Mouse (Mus musculus) forebrain, embryonic 11.5 days (tissue): ENCODE results near the gene Pcnx. TPM values are rescaled to one million over a fixed set of nuclear protein-coding genes. Genes with fewer than 3 reads are reported as not detected.

Experiments
- ATAC-seq: fragments of 200-750 bp; cut with Nextera tagmentation; replicated peaks from 2 replicates; pipeline ENCODE4 v1.8.0; 2017; ENCODE audit warnings: moderate TSS enrichment; ENCODE audit not compliant: low FRiP score
- DNase-seq: peaks from one replicate; pipeline ENCODE4 v3.0.0-alpha.2; 2017; ENCODE audit warnings: low spot score
- H3K27ac ChIP-seq: fragments of 300-500 bp; sonication (generic); 2 replicates; pipeline ENCODE4 v1.5.1; 2014; ENCODE audit warnings: low read depth, low read length
- H3K27me3 ChIP-seq: fragments of 300-500 bp; sonication (generic); 2 replicates; pipeline ENCODE4 v1.6.1; 2014; ENCODE audit warnings: mild to moderate bottlenecking, low read length, mixed read lengths; ENCODE audit not compliant: control insufficient read depth, insufficient read depth
- H3K36me3 ChIP-seq: fragments of 300-500 bp; sonication (generic); 2 replicates; pipeline ENCODE4 v1.6.1; 2014; ENCODE audit warnings: mild to moderate bottlenecking, low read length, moderate library complexity, mixed read lengths; ENCODE audit not compliant: control insufficient read depth, insufficient read depth
- H3K4me1 ChIP-seq: fragments of 300-500 bp; sonication (generic); replicated peaks from 2 replicates; pipeline ENCODE4 v1.6.1; 2014; ENCODE audit warnings: low read length, mixed read lengths; ENCODE audit not compliant: control insufficient read depth, insufficient read depth
- H3K4me2 ChIP-seq: fragments of 300-500 bp; sonication (generic); 2 replicates; pipeline ENCODE4 v1.6.1; 2014; ENCODE audit warnings: low read depth, mild to moderate bottlenecking, low read length, moderate library complexity, mixed read lengths; ENCODE audit not compliant: severe bottlenecking
- H3K4me3 ChIP-seq: fragments of 300-500 bp; sonication (generic); 2 replicates; pipeline ENCODE4 v1.5.1; 2014; ENCODE audit warnings: low read depth, low read length
- H3K9ac ChIP-seq: fragments of 300-500 bp; sonication (generic); 2 replicates; pipeline ENCODE4 v1.6.1; 2014; ENCODE audit warnings: low read length
- H3K9me3 ChIP-seq: fragments of 300-500 bp; sonication (generic); 2 replicates; pipeline ENCODE4 v1.6.1; 2016; ENCODE audit warnings: low read length, mixed read lengths; ENCODE audit not compliant: control insufficient read depth
- WGBS: fragments of 180-500 bp; shearing (Covaris S2); extraction: QIAGEN DNeasy Blood & Tissue Kit; methylation state at CpG from one replicate; pipeline ENCODE4 v1.1.7; 2014; 5-methylcytosine and 5-hydroxymethylcytosine counted together
- polyA plus RNA-seq: library from polyadenylated mRNA; unstranded; fragments of >200 nt; fragmentation: Nextera tagmentation; extraction: Ambion mirVana; gene quantifications from 2 replicates; pipeline ENCODE4 v1.2.1, GENCODE M21; 2014

Gene Pcnx
- polyA plus RNA-seq, 1 experiment from 2014 or later, result 14.6 TPM

DNA sequence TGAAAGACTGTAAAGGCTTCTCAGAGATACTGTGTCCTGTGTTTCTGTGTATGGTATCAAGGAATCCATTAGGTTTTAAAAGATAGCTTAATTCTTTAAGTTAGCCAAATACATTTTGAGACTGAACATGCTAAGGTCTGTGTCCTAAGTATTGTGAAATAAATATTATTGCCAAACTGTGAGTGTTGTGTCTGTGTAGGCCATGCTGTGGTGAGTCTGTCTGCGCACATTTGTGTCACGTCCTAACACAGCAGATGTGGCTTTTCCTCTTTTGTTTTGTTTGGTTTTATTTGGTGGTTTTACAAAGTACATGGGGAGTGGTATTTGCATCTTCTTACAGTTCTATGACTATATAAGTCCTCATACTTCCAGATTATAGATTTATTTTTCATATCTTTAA is 60.8 kb downstream of the Pcnx start:
- no peaks in the 10 kb centered on the region for H3K4me1 ChIP-seq
- H3K9ac ChIP-seq, result no peak overlapping the region
- H3K36me3 ChIP-seq, result no peaks in the 10 kb centered on the region; the same call in 1 of the 2 replicates
- no peak overlapping the region for H3K4me2 ChIP-seq
- no peak overlapping the region for H3K4me3 ChIP-seq
- H3K9me3 ChIP-seq, result no peaks in the 10 kb centered on the region
- 92% methylated on average over 2 of the region's 2 CpGs for WGBS
- H3K27ac ChIP-seq, result no peak overlapping the region
- no peak for ATAC-seq
- DNase-seq, result no peak
- H3K27me3 ChIP-seq, result no peaks in the 10 kb centered on the region

DNA sequence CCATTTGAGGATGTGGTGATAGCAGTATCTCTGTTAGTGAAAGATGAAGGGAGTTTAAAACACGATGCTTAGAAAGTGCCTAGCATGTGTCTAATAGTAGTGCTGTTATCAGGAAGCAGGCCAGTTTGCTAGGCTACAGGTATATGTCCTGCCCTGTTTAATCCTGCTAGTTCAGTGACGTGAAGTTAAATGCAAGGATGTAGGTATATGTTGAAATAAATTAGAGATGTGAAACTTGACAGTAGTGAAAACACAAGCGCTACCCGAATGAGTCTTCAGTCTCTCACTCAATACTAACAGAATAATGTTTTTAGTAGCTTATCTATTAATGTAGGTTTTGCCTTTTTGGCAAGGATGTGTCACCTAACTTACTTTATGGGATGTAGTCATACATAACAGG is 62.0 kb downstream of the Pcnx start:
- H3K9ac ChIP-seq, result no peak overlapping the region
- no peaks in the 10 kb centered on the region for H3K9me3 ChIP-seq
- DNase-seq (no peak), ATAC-seq (no peak)
- H3K4me3 ChIP-seq, result no peak overlapping the region
- H3K27ac ChIP-seq, result no peak overlapping the region
- 96% methylated on average over 4 of the region's 4 CpGs for WGBS
- no peaks in the 10 kb centered on the region for H3K4me1 ChIP-seq
- no peaks in the 10 kb centered on the region for H3K27me3 ChIP-seq
- no peaks in the 10 kb centered on the region; the same call in 1 of the 2 replicates for H3K36me3 ChIP-seq
- H3K4me2 ChIP-seq, result no peak overlapping the region

GRCm38 (mm10) chr12:81922838-81923237 is 63.0 kb downstream of the Pcnx start:
- Histone ChIP-seq H3K9ac (no peak overlapping the region), H3K27ac (no peak overlapping the region), H3K36me3 (no peaks in the 10 kb centered on the region; the same call in 1 of the 2 replicates), H3K4me3 (no peak overlapping the region), H3K27me3 (no peaks in the 10 kb centered on the region), H3K9me3 (no peaks in the 10 kb centered on the region), H3K4me1 (no peaks in the 10 kb centered on the region), H3K4me2 (no peak overlapping the region)
- 82% methylated on average over 3 of the region's 3 CpGs for WGBS
- DNase-seq (no peak), ATAC-seq (no peak)

DNA sequence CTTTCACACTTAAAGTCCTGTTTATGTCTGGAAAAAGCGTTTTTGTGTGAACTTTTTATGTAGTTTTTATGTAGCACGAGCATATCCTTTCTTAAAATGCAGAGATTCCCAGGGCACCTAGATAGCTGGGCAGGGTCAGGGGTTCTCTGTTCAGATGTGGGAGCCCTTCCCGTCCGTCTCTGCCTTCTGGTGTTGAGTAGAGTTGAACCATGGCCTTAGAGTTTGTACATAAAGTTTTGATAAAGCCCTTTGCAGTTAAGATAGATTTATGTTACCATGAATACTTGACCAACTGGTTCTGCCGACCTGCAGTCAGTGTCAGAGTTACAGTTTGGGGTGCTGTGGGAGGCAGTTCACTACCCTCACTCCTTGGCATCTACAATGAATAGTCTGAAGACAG is 67.3 kb downstream of the Pcnx start:
- ATAC-seq, result no peak
- DNase-seq, result no peak
- Histone ChIP-seq H3K4me2 (no peak overlapping the region), H3K9me3 (no peaks in the 10 kb centered on the region), H3K4me1 (no peaks in the 10 kb centered on the region), H3K27me3 (no peaks in the 10 kb centered on the region), H3K4me3 (no peak overlapping the region), H3K27ac (no peak overlapping the region), H3K9ac (no peak overlapping the region), H3K36me3 (no peaks in the 10 kb centered on the region)
- 87% methylated on average over 5 of the region's 5 CpGs for WGBS

DNA sequence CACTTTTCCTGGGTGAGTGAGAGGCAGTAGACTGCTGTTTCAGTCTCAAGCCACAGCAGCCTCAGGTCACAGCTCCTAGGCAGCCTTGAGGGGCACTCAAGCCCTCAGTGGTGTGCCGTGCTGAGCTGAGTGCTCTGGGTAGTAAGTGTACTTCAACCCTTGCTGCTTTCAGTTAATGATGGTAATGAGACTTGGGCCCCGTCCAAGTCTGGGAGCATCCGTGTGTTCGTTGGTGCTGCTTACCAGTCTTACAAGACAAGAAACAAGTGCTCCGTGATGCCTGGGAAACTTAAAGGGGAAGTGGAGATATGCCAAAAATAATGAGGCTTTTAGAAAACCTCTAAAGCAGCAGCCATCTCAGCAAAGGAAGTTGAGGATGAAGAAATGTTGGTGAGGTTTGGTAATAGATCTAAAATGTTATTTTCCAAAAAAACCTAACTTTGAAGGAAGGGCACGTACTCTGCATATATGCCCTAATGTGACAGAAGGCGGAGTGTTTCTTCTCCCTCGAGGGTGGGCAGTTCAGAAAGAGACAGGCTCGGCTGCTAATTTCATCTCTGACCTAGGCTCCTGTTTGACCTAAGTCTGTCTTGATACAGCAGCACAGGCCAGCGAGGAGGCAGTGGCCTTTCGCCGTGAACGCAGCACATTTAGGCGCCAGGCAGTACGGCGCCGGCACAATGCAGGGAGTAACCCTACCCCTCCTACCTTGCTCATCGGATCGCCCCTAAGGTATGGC is 68.0 kb downstream of the Pcnx start:
- 82% methylated on average over 19 of the region's 19 CpGs for WGBS
- no peaks in the 10 kb centered on the region for H3K4me1 ChIP-seq
- no peak overlapping the region for H3K4me3 ChIP-seq
- DNase-seq (no peak), ATAC-seq (no peak)
- H3K36me3 ChIP-seq, result no peaks in the 10 kb centered on the region
- H3K9me3 ChIP-seq, result no peaks in the 10 kb centered on the region
- no peaks in the 10 kb centered on the region for H3K27me3 ChIP-seq
- no peak overlapping the region for H3K4me2 ChIP-seq
- no peak overlapping the region for H3K9ac ChIP-seq
- no peak overlapping the region for H3K27ac ChIP-seq

DNA sequence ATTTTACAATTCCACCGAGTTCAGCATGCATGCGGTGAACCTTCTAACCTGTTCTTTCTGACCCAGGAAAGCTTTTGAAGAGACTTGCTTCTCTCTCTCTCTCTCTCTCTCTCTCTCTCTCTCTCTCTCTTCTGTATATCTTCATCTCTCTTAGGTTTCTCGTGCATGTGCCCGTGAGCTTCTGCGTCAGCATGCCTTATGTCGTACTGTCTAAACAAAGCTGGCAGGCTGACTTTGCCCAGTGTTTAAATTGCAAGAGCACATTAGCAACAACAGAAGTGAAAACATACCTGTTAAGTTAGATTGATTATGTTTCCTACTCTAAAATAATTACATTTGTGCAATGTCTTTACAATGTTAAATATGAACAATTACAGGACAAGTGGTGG is 68.6 kb downstream of the Pcnx start:
- DNase-seq (no peak), ATAC-seq (no peak)
- Histone ChIP-seq H3K4me3 (no peak overlapping the region), H3K4me2 (no peak overlapping the region), H3K36me3 (no peaks in the 10 kb centered on the region), H3K9me3 (no peaks in the 10 kb centered on the region), H3K27ac (no peak overlapping the region), H3K27me3 (no peaks in the 10 kb centered on the region), H3K9ac (no peak overlapping the region), H3K4me1 (no peaks in the 10 kb centered on the region)
- 92% methylated on average over 6 of the region's 6 CpGs for WGBS

DNA sequence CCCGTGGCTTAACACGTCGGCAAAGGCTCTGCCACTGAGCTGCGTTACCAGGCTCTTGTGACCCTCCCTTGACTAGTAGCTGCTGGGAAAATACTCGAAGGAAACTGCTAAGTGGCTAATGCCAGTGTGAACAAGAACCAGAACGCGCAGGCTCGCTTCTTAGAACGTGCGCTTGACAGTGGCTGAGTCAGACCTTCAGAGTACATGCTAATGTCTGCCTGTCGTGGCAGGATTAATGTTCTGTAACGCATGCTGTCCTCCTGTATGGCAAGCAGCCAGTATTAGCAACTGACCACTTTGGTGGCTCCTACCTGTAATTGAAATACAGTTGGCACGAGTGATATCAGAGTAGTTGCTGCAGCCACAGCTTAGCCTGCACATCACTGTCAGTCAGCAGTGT is 72.2 kb downstream of the Pcnx start:
- no peak overlapping the region for H3K9ac ChIP-seq
- ATAC-seq, result no peak
- no peaks in the 10 kb centered on the region for H3K9me3 ChIP-seq
- no peak overlapping the region for H3K27ac ChIP-seq
- no peak overlapping the region for H3K4me3 ChIP-seq
- H3K36me3 ChIP-seq, result no peaks in the 10 kb centered on the region
- no peaks in the 10 kb centered on the region for H3K27me3 ChIP-seq
- 83% methylated on average over 13 of the region's 13 CpGs for WGBS
- no peaks in the 10 kb centered on the region for H3K4me1 ChIP-seq
- DNase-seq, result no peak
- no peak overlapping the region for H3K4me2 ChIP-seq

GRCm38 (mm10) chr12:81933430-81933829 is 73.6 kb downstream of the Pcnx start:
- 97% methylated on average over 5 of the region's 5 CpGs for WGBS
- H3K27me3 ChIP-seq, result no peaks in the 10 kb centered on the region
- H3K4me1 ChIP-seq, result no peaks in the 10 kb centered on the region
- H3K4me3 ChIP-seq, result no peak overlapping the region
- no peaks in the 10 kb centered on the region for H3K36me3 ChIP-seq
- no peak overlapping the region for H3K27ac ChIP-seq
- H3K9ac ChIP-seq, result no peak overlapping the region
- no peak for ATAC-seq
- DNase-seq, result no peak
- no peak overlapping the region for H3K4me2 ChIP-seq
- H3K9me3 ChIP-seq, result no peaks in the 10 kb centered on the region

- no peaks in the 10 kb centered on the region for H3K36me3 ChIP-seq
- ATAC-seq (no peak), DNase-seq (no peak)
- H3K9me3 ChIP-seq, result no peaks in the 10 kb centered on the region
- no peak overlapping the region for H3K27ac ChIP-seq
- H3K4me3 ChIP-seq, result no peak overlapping the region
- H3K9ac ChIP-seq, result no peak overlapping the region
- H3K4me1 ChIP-seq, result no peaks in the 10 kb centered on the region
- no peak overlapping the region for H3K4me2 ChIP-seq
- no peaks in the 10 kb centered on the region for H3K27me3 ChIP-seq
- 90% methylated on average over 5 of the region's 5 CpGs for WGBS
These were observed 74.7 kb downstream of the Pcnx start for GRCm38 (mm10) chr12:81934510-81934909.
